In the genomic region with DNA sequence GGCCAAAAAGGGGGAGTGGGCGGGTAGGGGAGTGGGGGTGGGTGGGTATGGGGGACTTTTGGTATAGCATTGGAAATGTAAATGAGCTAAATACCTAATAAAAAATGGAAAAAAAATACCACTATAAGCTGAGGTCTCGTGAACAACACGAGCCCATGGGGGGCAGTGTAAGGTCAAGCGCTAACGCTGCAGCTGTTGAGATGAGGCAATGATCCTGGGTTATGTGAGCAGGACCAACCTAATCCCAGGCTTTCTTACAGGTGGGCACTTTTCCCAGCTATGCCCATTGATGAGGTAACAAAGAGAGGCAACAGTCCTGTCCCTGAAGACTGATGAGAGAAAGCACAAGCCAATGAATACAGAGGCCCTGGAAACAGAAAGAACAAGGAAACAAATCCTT, we compare ENCODE assay signal across 16 mouse cellular contexts.
"Had no signal": no experiment of that assay in that cellular context is flagged by ENCODE, and none has a peak within 500 bp of the region (broad histone marks: within the 10 kb centered on the region; RNA-seq: fewer than 3 reads in every experiment).

No protein-coding gene starts in this region.

- H3K9ac ChIP-seq: limb, embryonic 15.5 days; liver, embryonic 14.5 days; liver, postnatal 0 days; lung, embryonic 14.5 days; midbrain, embryonic 13.5 days; neural tube, embryonic 13.5 days had no signal

- H3K4me1 ChIP-seq: midbrain, embryonic 13.5 days; neural tube, embryonic 13.5 days had no signal

- H3K4me3 ChIP-seq: layer of hippocampus, adult 2 months; limb, embryonic 15.5 days; midbrain, embryonic 13.5 days; neural tube, embryonic 13.5 days had no signal

- H3K4me2 ChIP-seq: limb, embryonic 15.5 days; liver, embryonic 11.5 days; lung, embryonic 14.5 days; midbrain, embryonic 13.5 days; neural tube, embryonic 13.5 days had no signal

- H3K27ac ChIP-seq: kidney, postnatal 0 days; layer of hippocampus, adult 2 months; liver, embryonic 14.5 days; macrophage; midbrain, embryonic 13.5 days; neural tube, embryonic 13.5 days had no signal

- H3K27me3 ChIP-seq: limb, embryonic 15.5 days; midbrain, embryonic 13.5 days; neural tube, embryonic 13.5 days had no signal

- H3K9me3 ChIP-seq: limb, embryonic 15.5 days; midbrain, embryonic 13.5 days; neural tube, embryonic 13.5 days had no signal

- ATAC-seq: intestine, postnatal 0 days; liver, postnatal 0 days; lung, postnatal 0 days; midbrain, embryonic 13.5 days had no signal

- H3K36me3 ChIP-seq: limb, embryonic 15.5 days; midbrain, embryonic 13.5 days; neural tube, embryonic 13.5 days had no signal

- DNase-seq: kidney, adult 2 months; kidney, postnatal 25 days; layer of hippocampus, adult 9-11 months; liver, postnatal 0 days; lung, embryonic 14.5 days; thymus, postnatal 25 days had no signal
